Mouse (Mus musculus): ENCODE results near the gene Khdrbs1. TPM values are rescaled to one million over a fixed set of nuclear protein-coding genes. Genes with fewer than 3 reads are reported as not detected.
"Not testable (repeated sequence)": the region's sequence is repeated elsewhere in the genome, so short reads cannot be mapped to it uniquely, and the experiment has no call there.

Gene Khdrbs1
- polyA plus RNA-seq, 1 experiment: 42.5 TPM

- Histone ChIP-seq H3K4me3 (replicated peaks; ENCODE audit: insufficient read depth, low read depth, low read length) (peak overlapping the region; percentile 88), H3K27ac (ENCODE audit: insufficient read depth, low read length) (peak overlapping the region; percentile 93), H3K27me3 (ENCODE audit: control insufficient read depth, insufficient read depth, low read length) (no peaks in the 10 kb centered on the region), H3K4me1 (ENCODE audit: control insufficient read depth, insufficient read depth, low read length) (no peaks in the 10 kb centered on the region; the same call in 1 of the 2 replicates)
- under 1% methylated on average over 34 of the region's 34 CpGs for WGBS
- no peak for TF ChIP-seq CTCF (IDR thresholded peaks at IDR 0.05; ENCODE audit: borderline replicate concordance, insufficient read depth, low read depth, low read length)
- no peak; the same call in 1 of the 2 replicates for TF ChIP-seq POLR2A (IDR thresholded peaks at IDR 0.05; ENCODE audit: borderline replicate concordance, insufficient read depth, low read length)
- no peak for DNase-seq
Measured at GRCm38 (mm10) chr4:129741974-129742231, 200 bp downstream of the Khdrbs1 start.

- Histone ChIP-seq H3K27me3 (ENCODE audit: control insufficient read depth, insufficient read depth, low read length) (no peaks in the 10 kb centered on the region), H3K4me1 (ENCODE audit: control insufficient read depth, insufficient read depth, low read length) (no peaks in the 10 kb centered on the region; the same call in 1 of the 2 replicates), H3K27ac (ENCODE audit: insufficient read depth, low read length) (peak overlapping the region; percentile 93), H3K4me3 (replicated peaks; ENCODE audit: insufficient read depth, low read depth, low read length) (peak overlapping the region; percentile 88)
- no peak for TF ChIP-seq POLR2A (IDR thresholded peaks at IDR 0.05; ENCODE audit: borderline replicate concordance, insufficient read depth, low read length)
- TF ChIP-seq CTCF (IDR thresholded peaks at IDR 0.05; ENCODE audit: borderline replicate concordance, insufficient read depth, low read depth, low read length): no peak
- DNase-seq: no peak
- WGBS: under 1% methylated on average over 62 of the region's 62 CpGs
Measured at GRCm38 (mm10) chr4:129741251-129741973, 691 bp downstream of the Khdrbs1 start.

- H3K4me3 ChIP-seq (replicated peaks; ENCODE audit: insufficient read depth, low read depth, low read length): no peak overlapping the region
- TF ChIP-seq CTCF (IDR thresholded peaks at IDR 0.05; ENCODE audit: borderline replicate concordance, insufficient read depth, low read depth, low read length) (no peak), POLR2A (IDR thresholded peaks at IDR 0.05; ENCODE audit: borderline replicate concordance, insufficient read depth, low read length) (no peak)
- H3K27me3 ChIP-seq (ENCODE audit: control insufficient read depth, insufficient read depth, low read length): no peaks in the 10 kb centered on the region
- no peaks in the 10 kb centered on the region; the same call in 1 of the 2 replicates for H3K4me1 ChIP-seq (ENCODE audit: control insufficient read depth, insufficient read depth, low read length)
- no peak overlapping the region for H3K27ac ChIP-seq (ENCODE audit: insufficient read depth, low read length)
- 63% methylated on average over 4 of the region's 4 CpGs for WGBS
- DNase-seq: no peak
Measured at GRCm38 (mm10) chr4:129739111-129739645, 2.9 kb downstream of the Khdrbs1 start.

GRCm38 (mm10) chr4:129736173-129736572 lies 5.9 kb downstream of the Khdrbs1 start:
- WGBS: 83% methylated on average over 1 of the region's 1 CpGs
- H3K4me3 ChIP-seq (replicated peaks; ENCODE audit: insufficient read depth, low read depth, low read length): no peak overlapping the region

DNA sequence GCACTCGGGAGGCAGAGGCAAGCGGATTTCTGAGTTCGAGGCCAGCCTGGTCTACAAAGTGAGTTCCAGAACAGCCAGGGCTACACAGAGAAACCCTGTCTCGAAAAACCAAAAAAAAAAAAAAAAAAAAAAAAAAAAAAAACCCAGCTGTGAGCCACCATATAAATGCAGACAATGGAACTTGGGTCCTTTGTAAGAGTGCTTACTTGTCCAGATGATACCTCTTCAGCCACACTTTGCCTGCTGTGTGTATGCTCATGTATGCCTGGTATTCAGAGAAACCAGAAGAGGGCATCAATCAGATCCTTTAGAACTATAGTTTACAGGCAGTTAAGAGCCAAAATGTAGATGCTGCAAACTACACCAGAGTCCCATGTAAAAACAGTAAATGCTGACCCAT lies 6.6 kb downstream of the Khdrbs1 start:
- H3K4me1 ChIP-seq (ENCODE audit: control insufficient read depth, insufficient read depth, low read length); H3K27ac ChIP-seq (ENCODE audit: insufficient read depth, low read length); H3K4me3 ChIP-seq (replicated peaks; ENCODE audit: insufficient read depth, low read depth, low read length); H3K27me3 ChIP-seq (ENCODE audit: control insufficient read depth, insufficient read depth, low read length); DNase-seq: not testable (repeated sequence)
- 88% methylated on average over 4 of the region's 4 CpGs for WGBS

More at GRCm38 (mm10) chr4:129736173-129736572, 5.9 kb downstream of the Khdrbs1 start:
- no peak for TF ChIP-seq CTCF (IDR thresholded peaks at IDR 0.05; ENCODE audit: borderline replicate concordance, insufficient read depth, low read depth, low read length)
- TF ChIP-seq POLR2A (IDR thresholded peaks at IDR 0.05; ENCODE audit: borderline replicate concordance, insufficient read depth, low read length): no peak
- H3K27me3 ChIP-seq (ENCODE audit: control insufficient read depth, insufficient read depth, low read length): no peaks in the 10 kb centered on the region
- H3K27ac ChIP-seq (ENCODE audit: insufficient read depth, low read length): no peak overlapping the region
- no peak for DNase-seq
- H3K4me1 ChIP-seq (ENCODE audit: control insufficient read depth, insufficient read depth, low read length): no peaks in the 10 kb centered on the region; the same call in 1 of the 2 replicates

GRCm38 (mm10) chr4:129731423-129731822 lies 10.7 kb downstream of the Khdrbs1 start:
- no peak for TF ChIP-seq CTCF (IDR thresholded peaks at IDR 0.05; ENCODE audit: borderline replicate concordance, insufficient read depth, low read depth, low read length)
- no peak for TF ChIP-seq POLR2A (IDR thresholded peaks at IDR 0.05; ENCODE audit: borderline replicate concordance, insufficient read depth, low read length)
- Histone ChIP-seq H3K27ac (ENCODE audit: insufficient read depth, low read length) (no peak overlapping the region), H3K4me1 (ENCODE audit: control insufficient read depth, insufficient read depth, low read length) (no peaks in the 10 kb centered on the region), H3K27me3 (ENCODE audit: control insufficient read depth, insufficient read depth, low read length) (no peaks in the 10 kb centered on the region), H3K4me3 (replicated peaks; ENCODE audit: insufficient read depth, low read depth, low read length) (no peak overlapping the region)
- WGBS: 73% methylated on average over 5 of the region's 5 CpGs
- DNase-seq: no peak

DNA sequence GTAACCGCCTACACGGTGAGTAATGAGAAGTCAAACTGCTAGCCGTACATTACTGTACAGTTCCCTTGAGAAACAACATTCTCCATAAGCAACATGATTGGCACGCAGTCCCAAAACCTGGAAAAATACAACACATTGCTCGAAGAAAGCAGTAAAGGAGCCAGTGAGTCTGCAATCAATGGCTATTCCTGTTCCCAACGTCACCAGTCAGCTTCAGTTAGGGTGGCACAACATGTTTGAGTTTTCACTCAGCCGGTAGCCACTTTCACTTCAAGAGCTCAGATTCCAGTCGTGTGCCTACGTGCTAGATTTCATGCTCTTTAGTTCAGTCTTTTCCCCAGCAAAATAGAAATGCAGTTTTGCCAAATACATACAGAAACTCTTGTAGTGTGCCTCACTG lies 25.8 kb downstream of the Khdrbs1 start:
- DNase-seq: no peak
- Histone ChIP-seq H3K4me1 (ENCODE audit: control insufficient read depth, insufficient read depth, low read length) (no peaks in the 10 kb centered on the region), H3K27ac (ENCODE audit: insufficient read depth, low read length) (no peak overlapping the region), H3K27me3 (ENCODE audit: control insufficient read depth, insufficient read depth, low read length) (no peaks in the 10 kb centered on the region), H3K4me3 (replicated peaks; ENCODE audit: insufficient read depth, low read depth, low read length) (no peak overlapping the region)
- 91% methylated on average over 9 of the region's 9 CpGs for WGBS
- TF ChIP-seq CTCF (IDR thresholded peaks at IDR 0.05; ENCODE audit: borderline replicate concordance, insufficient read depth, low read depth, low read length): no peak
- TF ChIP-seq POLR2A (IDR thresholded peaks at IDR 0.05; ENCODE audit: borderline replicate concordance, insufficient read depth, low read length): no peak

- Histone ChIP-seq H3K27ac (ENCODE audit: insufficient read depth, low read length) (no peak overlapping the region), H3K4me1 (ENCODE audit: control insufficient read depth, insufficient read depth, low read length) (no peaks in the 10 kb centered on the region), H3K4me3 (replicated peaks; ENCODE audit: insufficient read depth, low read depth, low read length) (no peak overlapping the region), H3K27me3 (ENCODE audit: control insufficient read depth, insufficient read depth, low read length) (no peaks in the 10 kb centered on the region)
- DNase-seq: no peak
- TF ChIP-seq POLR2A (IDR thresholded peaks at IDR 0.05; ENCODE audit: borderline replicate concordance, insufficient read depth, low read length) (no peak), CTCF (IDR thresholded peaks at IDR 0.05; ENCODE audit: borderline replicate concordance, insufficient read depth, low read depth, low read length) (no peak)
- 58% methylated on average over 8 of the region's 8 CpGs for WGBS
Measured at GRCm38 (mm10) chr4:129709486-129710129, 32.5 kb downstream of the Khdrbs1 start.

All from cerebellum, adult 2 months (tissue).